Mouse (Mus musculus) small intestine, adult 2 months (tissue): ENCODE data around the gene Rxra. TPM values are rescaled to one million over a fixed set of nuclear protein-coding genes. Genes with fewer than 3 reads are reported as not detected.
A peak's percentile ranks its signal among the peaks of the same experiment; 100 is the strongest.

ENCODE experiments used
- H3K27ac ChIP-seq: fragments of 200-500 bp; 2 replicates; pipeline ENCODE4 v1.5.1; 2012; ENCODE audit warnings: low read depth, low read length, control low read depth, inconsistent platforms; ENCODE audit not compliant: insufficient read depth
- H3K27me3 ChIP-seq: fragments of 200-500 bp; 2 replicates; pipeline ENCODE4 v1.6.1; 2012; ENCODE audit warnings: mild to moderate bottlenecking, moderate library complexity, low read length, inconsistent platforms; ENCODE audit not compliant: control insufficient read depth, insufficient read depth
- H3K36me3 ChIP-seq: fragments of 200-500 bp; 2 replicates; pipeline ENCODE4 v1.6.1; 2012; ENCODE audit warnings: mild to moderate bottlenecking, low read length, control low read depth, inconsistent platforms; ENCODE audit not compliant: control insufficient read depth, insufficient read depth
- H3K4me1 ChIP-seq: fragments of 200-500 bp; 2 replicates; pipeline ENCODE4 v1.6.1; 2012; ENCODE audit warnings: low read length, inconsistent platforms, mixed read lengths; ENCODE audit not compliant: control insufficient read depth, insufficient read depth, insufficient read length
- H3K4me3 ChIP-seq: fragments of 200-500 bp; 2 replicates; pipeline ENCODE4 v1.5.1; 2012; ENCODE audit warnings: low read depth, mild to moderate bottlenecking, control low read depth, inconsistent platforms, low read length, moderate library complexity
- CTCF ChIP-seq: fragments of 200-500 bp; IDR thresholded peaks from 2 replicates; pipeline ENCODE4 v1.5.1; 2012; ENCODE audit warnings: low read depth, mild to moderate bottlenecking, control low read depth, inconsistent platforms, low read length, moderate library complexity, mixed read lengths; ENCODE audit not compliant: insufficient replicate concordance, insufficient read length; ENCODE audit errors: extremely low read depth
- POLR2A ChIP-seq: fragments of 200-500 bp; IDR thresholded peaks from 2 replicates; pipeline ENCODE4 v1.6.1; 2012; ENCODE audit warnings: low read depth, mild to moderate bottlenecking, control low read depth, inconsistent platforms, low read length, moderate library complexity
- WGBS: fragments of 180-500 bp; shearing (Covaris S2); methylation state at CpG from one replicate; pipeline ENCODE4 v1.1.7; 2018; 5-methylcytosine and 5-hydroxymethylcytosine counted together
- polyA plus RNA-seq: library from polyadenylated mRNA; depleted of rRNA; stranded (reverse); fragments of >200 nt; gene quantifications from 2 replicates; pipeline ENCODE4 v1.2.3, GENCODE M21; 2012

Gene Rxra
- polyA plus RNA-seq, 1 experiment = 110 TPM

DNA sequence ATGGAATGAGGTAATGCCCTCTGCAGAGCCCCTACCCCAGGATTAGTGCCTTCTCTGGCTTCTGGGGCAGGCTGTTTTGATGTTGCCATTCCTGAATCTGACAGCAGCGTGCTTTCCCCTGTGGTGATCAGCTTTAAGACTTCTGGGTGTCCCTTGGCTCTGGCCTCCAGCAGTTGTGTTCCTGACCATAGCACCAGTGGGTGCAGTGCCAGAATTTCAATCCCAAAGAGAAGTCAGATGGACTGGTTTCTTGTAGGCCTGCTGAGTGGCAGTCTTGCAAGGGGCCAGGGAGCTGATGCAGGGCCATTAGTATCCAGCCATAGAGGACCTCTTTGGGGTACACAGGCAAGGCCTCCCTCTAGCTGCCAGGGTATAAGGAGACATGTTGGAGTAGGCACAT, 10.8 kb downstream of the Rxra start:
- no peak for TF ChIP-seq CTCF
- no peak for TF ChIP-seq POLR2A
- Histone ChIP-seq H3K27ac (peak overlapping the region; percentile 87), H3K4me3 (no peak overlapping the region), H3K27me3 (no peaks in the 10 kb centered on the region), H3K36me3 (no peaks in the 10 kb centered on the region), H3K4me1 (peaks cover 77% of the 10 kb centered on the region)
- 76% methylated on average over 1 of the region's 1 CpGs for WGBS

DNA sequence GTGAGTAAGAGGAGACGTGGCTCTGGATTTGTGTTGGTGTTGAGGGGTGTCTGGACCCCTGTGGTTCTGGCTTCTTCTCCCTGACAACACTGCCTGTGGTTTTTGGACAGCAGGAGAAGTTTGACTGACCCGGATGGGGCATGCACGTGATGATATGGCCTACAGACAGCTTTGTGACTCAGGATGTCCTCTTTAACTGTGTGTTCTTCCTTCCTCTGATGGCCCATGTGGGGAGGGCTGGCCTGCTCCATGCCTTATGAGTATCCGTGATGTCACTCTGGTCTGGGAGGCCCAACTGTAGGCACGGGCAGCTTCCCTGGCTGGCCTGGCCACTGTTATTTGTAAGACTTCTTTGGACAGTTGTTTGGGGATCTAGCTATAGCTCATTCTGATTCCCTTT, 11.7 kb downstream of the Rxra start:
- Histone ChIP-seq H3K27ac (peak overlapping the region; percentile 0; the same call in 1 of the 2 replicates), H3K36me3 (no peaks in the 10 kb centered on the region), H3K27me3 (no peaks in the 10 kb centered on the region), H3K4me3 (no peak overlapping the region), H3K4me1 (peaks cover 74% of the 10 kb centered on the region)
- WGBS = 66% methylated on average over 5 of the region's 5 CpGs
- no peak for TF ChIP-seq CTCF
- TF ChIP-seq POLR2A = no peak

DNA sequence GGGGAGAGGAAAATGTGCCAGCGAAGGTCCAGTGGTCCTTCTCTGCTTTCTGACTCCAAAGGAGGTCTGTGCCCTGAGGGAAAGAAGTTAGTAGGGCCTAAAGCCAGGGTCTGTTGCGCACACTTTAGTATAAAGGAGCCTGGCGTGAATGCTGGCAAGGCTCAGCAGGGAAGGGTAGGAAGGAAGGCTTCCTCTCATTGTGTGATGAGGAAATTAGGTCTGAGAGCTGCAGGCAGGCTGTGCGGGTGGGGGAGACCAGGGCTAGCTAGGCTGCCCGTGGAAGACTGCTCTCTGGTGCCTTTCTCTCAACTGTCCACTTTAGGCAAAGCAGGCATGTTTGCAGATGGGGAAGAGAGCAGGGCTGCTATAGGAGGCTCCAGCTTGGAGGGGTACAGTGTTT, 14.5 kb downstream of the Rxra start:
- Histone ChIP-seq H3K27ac (peak overlapping the region; percentile 52), H3K4me1 (peaks cover 62% of the 10 kb centered on the region), H3K4me3 (no peak overlapping the region), H3K27me3 (no peaks in the 10 kb centered on the region), H3K36me3 (no peaks in the 10 kb centered on the region)
- 58% methylated on average over 5 of the region's 5 CpGs for WGBS
- TF ChIP-seq POLR2A = no peak
- TF ChIP-seq CTCF = no peak

DNA sequence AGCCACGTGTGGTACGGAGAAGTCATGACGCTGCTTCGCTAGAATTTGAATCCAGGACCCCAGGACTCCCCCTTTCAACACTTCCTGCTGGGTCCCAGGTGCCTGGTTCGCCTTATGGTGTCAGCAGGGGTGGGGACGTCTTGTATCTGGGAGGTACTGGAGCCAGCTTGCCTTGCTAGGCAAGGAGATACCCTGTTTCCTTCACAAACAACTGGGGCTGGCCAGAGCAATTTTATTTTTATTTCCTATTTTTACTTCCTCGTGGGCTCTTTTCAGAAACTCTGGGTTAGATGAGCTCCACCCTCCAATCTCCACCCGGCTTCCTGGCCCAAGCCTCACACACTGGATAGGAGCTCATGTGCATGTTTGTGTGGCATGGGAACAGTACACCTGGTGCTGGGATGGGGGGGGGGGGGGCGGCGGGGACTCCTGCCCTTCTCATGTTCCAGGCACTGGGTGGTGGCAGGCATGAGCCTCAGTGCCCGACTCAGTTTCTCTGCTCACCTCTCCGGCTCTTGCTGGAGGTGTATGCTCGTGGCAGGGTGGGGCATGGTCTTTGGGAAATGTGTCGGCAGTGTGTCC, 15.0 kb downstream of the Rxra start:
- H3K27ac ChIP-seq = peak overlapping the region; percentile 52; the same call in 1 of the 2 replicates
- 52% methylated on average over 14 of the region's 14 CpGs for WGBS
- no peak for TF ChIP-seq POLR2A
- TF ChIP-seq CTCF = no peak
- H3K4me1 ChIP-seq = peaks cover 59% of the 10 kb centered on the region
- H3K27me3 ChIP-seq = no peaks in the 10 kb centered on the region
- H3K36me3 ChIP-seq = no peaks in the 10 kb centered on the region
- no peak overlapping the region for H3K4me3 ChIP-seq

DNA sequence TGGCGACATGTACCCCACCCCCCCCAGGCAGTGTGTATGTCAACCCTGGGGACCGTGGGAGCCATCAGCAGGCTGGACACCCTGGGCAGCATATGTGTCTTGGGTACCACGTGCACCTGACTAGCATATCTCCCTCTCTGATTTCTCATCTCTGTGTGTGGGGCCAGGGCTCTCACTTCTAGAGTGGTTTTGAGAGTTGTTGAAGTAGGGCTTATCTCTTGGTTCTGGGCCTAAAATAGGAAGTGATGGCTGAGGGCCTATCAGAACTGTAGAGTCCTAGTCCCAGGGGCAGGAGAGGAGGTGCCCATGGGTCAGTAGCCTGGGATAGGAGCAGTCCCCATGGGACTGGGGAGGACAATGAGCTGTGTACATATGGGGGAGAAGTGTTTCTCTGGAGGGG, 16.4 kb downstream of the Rxra start:
- Histone ChIP-seq H3K4me3 (no peak overlapping the region), H3K27ac (no peak overlapping the region), H3K4me1 (peaks cover 47% of the 10 kb centered on the region), H3K36me3 (no peaks in the 10 kb centered on the region), H3K27me3 (no peaks in the 10 kb centered on the region)
- no peak for TF ChIP-seq CTCF
- TF ChIP-seq POLR2A = no peak
- WGBS = 69% methylated on average over 3 of the region's 3 CpGs

DNA sequence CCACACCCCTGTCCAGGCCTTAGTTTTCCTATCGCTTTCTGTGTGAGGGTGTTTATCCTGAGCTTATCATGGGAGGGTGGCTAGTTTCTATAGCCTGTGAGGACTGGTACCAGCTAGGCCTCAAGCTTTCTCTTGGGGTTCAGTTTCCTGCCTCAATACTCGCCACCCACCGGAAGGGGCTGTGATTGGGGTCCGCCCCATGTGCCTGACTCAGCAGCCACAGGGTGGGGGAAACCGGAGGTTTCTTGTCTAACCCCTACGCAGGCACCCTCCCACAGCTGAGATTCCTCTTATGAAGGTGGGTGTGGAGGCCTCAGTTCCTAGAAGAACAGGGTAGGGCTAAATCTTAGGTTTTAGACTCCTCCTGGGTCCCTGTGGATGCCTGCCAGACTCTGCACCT, 17.4 kb downstream of the Rxra start:
- Histone ChIP-seq H3K4me1 (peaks cover 36% of the 10 kb centered on the region), H3K4me3 (no peak overlapping the region), H3K36me3 (no peaks in the 10 kb centered on the region), H3K27me3 (no peaks in the 10 kb centered on the region), H3K27ac (no peak overlapping the region)
- no peak for TF ChIP-seq POLR2A
- WGBS = 76% methylated on average over 6 of the region's 6 CpGs

DNA sequence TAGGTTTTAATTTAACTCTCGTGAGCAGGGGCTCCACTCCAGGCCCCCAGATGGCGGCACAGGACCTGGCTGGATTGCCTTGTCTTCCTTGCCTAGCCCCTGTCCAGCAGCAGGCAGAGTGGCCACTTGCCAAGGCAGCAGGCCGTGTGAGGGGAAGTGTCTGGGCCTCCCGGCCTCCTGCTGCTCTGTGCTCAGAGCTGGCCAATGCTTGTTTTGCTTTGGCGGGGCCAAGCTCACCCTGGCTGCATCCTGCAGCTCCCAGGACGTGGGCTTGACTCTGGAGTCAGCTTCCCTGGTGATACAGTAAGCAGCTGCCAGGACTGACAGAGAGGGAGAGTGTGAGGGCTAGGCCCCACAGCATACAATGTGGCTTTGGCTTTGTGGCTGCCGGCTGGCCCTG, 23.3 kb downstream of the Rxra start:
- Histone ChIP-seq H3K4me1 (peaks cover 53% of the 10 kb centered on the region), H3K27ac (0 out of 2 replicates have a peak overlapping the region, but pooled peaks have one; percentile 18), H3K36me3 (no peaks in the 10 kb centered on the region), H3K4me3 (no peak overlapping the region), H3K27me3 (no peaks in the 10 kb centered on the region)
- 49% methylated on average over 7 of the region's 7 CpGs for WGBS
- no peak for TF ChIP-seq CTCF
- TF ChIP-seq POLR2A = no peak
